ENCODE assay signal across 9 mouse cellular contexts in the genomic region with DNA sequence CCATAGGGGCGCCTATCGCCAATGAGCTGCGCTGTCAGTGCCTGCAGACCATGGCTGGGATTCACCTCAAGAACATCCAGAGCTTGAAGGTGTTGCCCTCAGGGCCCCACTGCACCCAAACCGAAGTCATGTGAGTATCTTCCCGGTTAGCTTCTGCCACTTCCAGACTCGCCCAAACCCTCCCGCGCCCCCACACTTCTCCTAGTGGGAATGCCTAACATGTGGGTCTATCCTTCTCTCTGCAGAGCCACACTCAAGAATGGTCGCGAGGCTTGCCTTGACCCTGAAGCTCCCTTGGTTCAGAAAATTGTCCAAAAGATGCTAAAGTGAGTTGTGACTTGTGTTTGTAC. TPM values are rescaled to one million over a fixed set of nuclear protein-coding genes. Genes with fewer than 3 reads are reported as not detected.
DNase-seq lines count a peak whose midpoint lies in the region; ATAC-seq and TF ChIP-seq lines count a peak whose summit lies in the region.
"Had no signal": no experiment of that assay in that cellular context is flagged by ENCODE, and none has a peak within 500 bp of the region (broad histone marks: within the 10 kb centered on the region; RNA-seq: fewer than 3 reads in every experiment).

No protein-coding gene starts in this region.

- TF ChIP-seq CTCF in kidney, postnatal 0 days (IDR thresholded peaks at IDR 0.05; ENCODE audit: low read depth) = 0 out of 2 replicates have a peak, but pooled peaks have one; percentile 1

- H3K27me3 ChIP-seq in kidney, postnatal 0 days (ENCODE audit: insufficient read depth, low read length) = no peaks in the 10 kb centered on the region
- no peaks in the 10 kb centered on the region for H3K27me3 ChIP-seq in embryonic facial prominence, embryonic 15.5 days
- H3K27me3 ChIP-seq in intestine, embryonic 15.5 days (replicated peaks) = no peaks in the 10 kb centered on the region
- 0 out of 2 replicates have a peak, but pooled peaks cover 5% of the 10 kb centered on the region for H3K27me3 ChIP-seq in neural tube, embryonic 12.5 days (replicated peaks)

- peak overlapping the region; percentile 83 for H3K4me2 ChIP-seq in kidney, postnatal 0 days (ENCODE audit: low read length)
- H3K4me2 ChIP-seq in embryonic facial prominence, embryonic 15.5 days (replicated peaks) = peak overlapping the region; percentile 92
- peak overlapping the region; percentile 91 for H3K4me2 ChIP-seq in intestine, embryonic 15.5 days (replicated peaks)
- peak overlapping the region; percentile 85 for H3K4me2 ChIP-seq in neural tube, embryonic 12.5 days (replicated peaks)

- 21% methylated on average over 10 of the region's 10 CpGs for WGBS in kidney, postnatal 0 days
- 17% methylated on average over 10 of the region's 10 CpGs for WGBS in embryonic facial prominence, embryonic 15.5 days
- 27% methylated on average over 10 of the region's 10 CpGs for WGBS in intestine, embryonic 15.5 days
- 26% methylated on average over 10 of the region's 10 CpGs for WGBS in neural tube, embryonic 12.5 days

- H3K9me3 ChIP-seq in kidney, postnatal 0 days (replicated peaks; ENCODE audit: low read length) = no peaks in the 10 kb centered on the region
- no peaks in the 10 kb centered on the region for H3K9me3 ChIP-seq in embryonic facial prominence, embryonic 15.5 days (replicated peaks)
- no peaks in the 10 kb centered on the region for H3K9me3 ChIP-seq in intestine, embryonic 15.5 days
- no peaks in the 10 kb centered on the region for H3K9me3 ChIP-seq in neural tube, embryonic 12.5 days

- H3K27ac ChIP-seq in kidney, postnatal 0 days = no peak overlapping the region
- H3K27ac ChIP-seq in embryonic facial prominence, embryonic 15.5 days (replicated peaks) = no peak overlapping the region
- H3K27ac ChIP-seq in intestine, embryonic 15.5 days = 0 out of 2 replicates have a peak overlapping the region, but pooled peaks have one; percentile 44
- H3K27ac ChIP-seq in neural tube, embryonic 12.5 days = no peak overlapping the region

- ATAC-seq in kidney, postnatal 0 days (replicated peaks; ENCODE audit: low FRiP score, low read depth) = no peak
- no peak; the same call in 1 of the 2 replicates for ATAC-seq in embryonic facial prominence, embryonic 15.5 days (ENCODE audit: insufficient number of reproducible peaks, low FRiP score, low TSS enrichment, low read depth)
- no peak for ATAC-seq in intestine, embryonic 15.5 days
- no peak for ATAC-seq in neural tube, embryonic 12.5 days (ENCODE audit: low FRiP score, low read depth)

- no peaks in the 10 kb centered on the region for H3K4me1 ChIP-seq in kidney, postnatal 0 days (replicated peaks; ENCODE audit: insufficient read depth, low read length)
- peaks cover 6% of the 10 kb centered on the region; the same call in 1 of the 2 replicates for H3K4me1 ChIP-seq in embryonic facial prominence, embryonic 15.5 days
- no peaks in the 10 kb centered on the region for H3K4me1 ChIP-seq in intestine, embryonic 15.5 days (replicated peaks)
- peaks cover 9% of the 10 kb centered on the region for H3K4me1 ChIP-seq in neural tube, embryonic 12.5 days

- H3K9ac ChIP-seq in kidney, postnatal 0 days (ENCODE audit: low read depth, low read length) = peak overlapping the region; percentile 60
- peak overlapping the region; percentile 39 for H3K9ac ChIP-seq in embryonic facial prominence, embryonic 15.5 days
- peak overlapping the region; percentile 64 for H3K9ac ChIP-seq in intestine, embryonic 15.5 days
- H3K9ac ChIP-seq in neural tube, embryonic 12.5 days = peak overlapping the region; percentile 22; the same call in 1 of the 2 replicates

- H3K4me3 ChIP-seq in kidney, postnatal 0 days (replicated peaks; ENCODE audit: low read depth, low read length) = peak overlapping the region; percentile 48
- H3K4me3 ChIP-seq in embryonic facial prominence, embryonic 15.5 days (replicated peaks) = peak overlapping the region; percentile 50
- peak overlapping the region; percentile 52 for H3K4me3 ChIP-seq in intestine, embryonic 15.5 days (replicated peaks)
- peak overlapping the region; percentile 40 for H3K4me3 ChIP-seq in neural tube, embryonic 12.5 days

- H3K36me3 ChIP-seq in kidney, postnatal 0 days (ENCODE audit: insufficient read depth, low read length) = no peaks in the 10 kb centered on the region
- no peaks in the 10 kb centered on the region for H3K36me3 ChIP-seq in embryonic facial prominence, embryonic 15.5 days
- H3K36me3 ChIP-seq in intestine, embryonic 15.5 days = no peaks in the 10 kb centered on the region
- no peaks in the 10 kb centered on the region for H3K36me3 ChIP-seq in neural tube, embryonic 12.5 days

- no peak for DNase-seq in kidney, postnatal 0 days (ENCODE audit: low spot score)
- DNase-seq in kidney, postnatal 4 days = no peak
- no peak for DNase-seq in thymus, adult 18-20 months
- no peak for DNase-seq in gastrocnemius, adult 18-20 months (ENCODE audit: low spot score)
- DNase-seq in left cerebral cortex, adult 11 months (ENCODE audit: low spot score) = no peak

RNA-seq across cellular contexts. Expression of gene Cxcl1, which starts 0.4 kb away (rescaled TPM):
- 1.0 and 1.3 TPM in 2 replicates for polyA plus RNA-seq in kidney, postnatal 0 days (2015; fragmentation: Nextera tagmentation; extraction: Ambion mirVana)
- polyA plus RNA-seq in embryonic facial prominence, embryonic 15.5 days (2015; fragmentation: Nextera tagmentation; extraction: Ambion mirVana) = 1.3 TPM in 2 replicates
- polyA plus RNA-seq in intestine, embryonic 15.5 days (2015; fragmentation: Nextera tagmentation; extraction: Ambion mirVana) = 0.39 and 0.68 TPM in 2 replicates
- not detected in 2 replicates for polyA plus RNA-seq in neural tube, embryonic 12.5 days (2016; fragmentation: Nextera tagmentation; extraction: Ambion mirVana)
- total RNA-seq in gastrocnemius, adult 18-20 months (2021) = under 1 TPM in 1 of 2 experiments, not detected in 1; 0.25 TPM
- total RNA-seq: neutrophil, adult 5-6 weeks had no signal

RNA-seq across cellular contexts. Expression of gene Cxcl2, which starts 12.2 kb away (rescaled TPM):
- polyA plus RNA-seq in kidney, postnatal 0 days (2015; fragmentation: Nextera tagmentation; extraction: Ambion mirVana) = 0.17 TPM in 1 of 2 replicates, not detected in the other
- polyA plus RNA-seq in embryonic facial prominence, embryonic 15.5 days (2015; fragmentation: Nextera tagmentation; extraction: Ambion mirVana) = not detected in 2 replicates
- 0.20 TPM in 1 of 2 replicates, not detected in the other for polyA plus RNA-seq in intestine, embryonic 15.5 days (2015; fragmentation: Nextera tagmentation; extraction: Ambion mirVana)
- polyA plus RNA-seq in neural tube, embryonic 12.5 days (2016; fragmentation: Nextera tagmentation; extraction: Ambion mirVana) = not detected in 2 replicates
- total RNA-seq in gastrocnemius, adult 18-20 months (2021) = not detected

RNA-seq across cellular contexts. Expression of gene Mthfd2l, which starts 39.5 kb away (rescaled TPM):
- polyA plus RNA-seq in kidney, postnatal 0 days (2015; fragmentation: Nextera tagmentation; extraction: Ambion mirVana) = 74.1 and 90.5 TPM in 2 replicates
- polyA plus RNA-seq in embryonic facial prominence, embryonic 15.5 days (2015; fragmentation: Nextera tagmentation; extraction: Ambion mirVana) = 43.3 and 47.0 TPM in 2 replicates
- 37.1 and 46.2 TPM in 2 replicates for polyA plus RNA-seq in intestine, embryonic 15.5 days (2015; fragmentation: Nextera tagmentation; extraction: Ambion mirVana)
- 99.9 and 100 TPM in 2 replicates for polyA plus RNA-seq in neural tube, embryonic 12.5 days (2016; fragmentation: Nextera tagmentation; extraction: Ambion mirVana)
- total RNA-seq in gastrocnemius, adult 18-20 months (2021) = 1 to 10 TPM; 5.7 to 6.9 TPM
